Mouse (Mus musculus) C2C12 (cell line): ENCODE data around the gene Mitf.

Experiments
- CEBPB ChIP-seq: IDR thresholded peaks from one replicate; pipeline ENCODE4 v1.6.1; 2011; ENCODE audit warnings: low read depth, mild to moderate bottlenecking, control low read depth, moderate library complexity
- CTCF ChIP-seq: IDR thresholded peaks from one replicate; pipeline ENCODE4 v1.5.1; 2011; ENCODE audit not compliant: control insufficient read depth, insufficient read depth, insufficient read length
- FOSL1 ChIP-seq: IDR thresholded peaks from one replicate; pipeline ENCODE4 v1.8.0; 2011; ENCODE audit warnings: mild to moderate bottlenecking, low read length; ENCODE audit not compliant: poor library complexity, insufficient read depth, severe bottlenecking
- MAX ChIP-seq: IDR thresholded peaks from one replicate; pipeline ENCODE4 v1.6.1; 2011; ENCODE audit warnings: mild to moderate bottlenecking, control low read depth
- MYOD1 ChIP-seq: IDR thresholded peaks from one replicate; pipeline ENCODE4 v1.6.1; 2011; ENCODE audit warnings: low read depth; ENCODE audit not compliant: control insufficient read depth, insufficient read length
- MYOG ChIP-seq: IDR thresholded peaks from one replicate; pipeline ENCODE4 v1.6.1; 2011; ENCODE audit not compliant: control insufficient read depth, insufficient read length; ENCODE audit errors: extremely low read depth
- USF1 ChIP-seq: IDR thresholded peaks from one replicate; pipeline ENCODE4 v1.6.1; 2011; ENCODE audit warnings: low read depth, mild to moderate bottlenecking, control low read depth, moderate library complexity

- TF ChIP-seq CTCF (no peak), USF1 (no peak), MYOG (no peak), FOSL1 (no peak), MAX (no peak), MYOD1 (no peak), CEBPB (no peak)
Observed at GRCm38 (mm10) chr6:97758884-97759283, 48.0 kb upstream of the Mitf start.
